Mouse (Mus musculus) heart, embryonic 15.5 days (tissue): ENCODE data around the gene Nat8f4. TPM values are rescaled to one million over a fixed set of nuclear protein-coding genes. Genes with fewer than 3 reads are reported as not detected.

Experiments used
- ATAC-seq: fragments of 200-750 bp; cut with Nextera tagmentation; replicated peaks from 2 replicates; pipeline ENCODE4 v1.8.0; 2017; ENCODE audit warnings: low read depth, moderate TSS enrichment; ENCODE audit not compliant: insufficient number of reproducible peaks, insufficient read depth, low FRiP score
- H3K27ac ChIP-seq: fragments of 300-500 bp; sonication (generic); 2 replicates; pipeline ENCODE4 v1.5.1; 2015; ENCODE audit warnings: mild to moderate bottlenecking, inconsistent platforms
- H3K27me3 ChIP-seq: fragments of 300-500 bp; sonication (generic); 2 replicates; pipeline ENCODE4 v1.6.1; 2015; ENCODE audit warnings: inconsistent platforms
- H3K36me3 ChIP-seq: fragments of 300-500 bp; sonication (generic); 2 replicates; pipeline ENCODE4 v1.6.1; 2015; ENCODE audit warnings: mild to moderate bottlenecking, inconsistent platforms
- H3K4me1 ChIP-seq: fragments of 300-500 bp; sonication (generic); replicated peaks from 2 replicates; pipeline ENCODE4 v1.6.1; 2015; ENCODE audit warnings: inconsistent platforms
- H3K4me2 ChIP-seq: fragments of 300-500 bp; sonication (generic); 2 replicates; pipeline ENCODE4 v1.6.1; 2015; ENCODE audit warnings: inconsistent platforms, mild to moderate bottlenecking, moderate library complexity
- H3K4me3 ChIP-seq: fragments of 300-500 bp; sonication (generic); 2 replicates; pipeline ENCODE4 v1.5.1; 2015; ENCODE audit warnings: mild to moderate bottlenecking, inconsistent platforms
- H3K9ac ChIP-seq: fragments of 300-500 bp; sonication (generic); 2 replicates; pipeline ENCODE4 v1.6.1; 2015; ENCODE audit warnings: mild to moderate bottlenecking, inconsistent platforms
- H3K9me3 ChIP-seq: fragments of 300-500 bp; sonication (generic); replicated peaks from 2 replicates; pipeline ENCODE4 v1.6.1; 2016; ENCODE audit warnings: inconsistent platforms
- WGBS: fragments of 180-500 bp; shearing (Covaris S2); methylation state at CpG from one replicate; pipeline ENCODE4 v1.1.7; 2015; ENCODE audit warnings: mixed read lengths; 5-methylcytosine and 5-hydroxymethylcytosine counted together
- polyA plus RNA-seq: library from polyadenylated mRNA; unstranded; fragments of >200 nt; fragmentation: Nextera tagmentation; extraction: Ambion mirVana; gene quantifications from 2 replicates; pipeline ENCODE4 v1.2.1, GENCODE M21; 2015

Gene Nat8f4
- polyA plus RNA-seq, 1 experiment from 2014 or later, result 2.0 TPM

DNA sequence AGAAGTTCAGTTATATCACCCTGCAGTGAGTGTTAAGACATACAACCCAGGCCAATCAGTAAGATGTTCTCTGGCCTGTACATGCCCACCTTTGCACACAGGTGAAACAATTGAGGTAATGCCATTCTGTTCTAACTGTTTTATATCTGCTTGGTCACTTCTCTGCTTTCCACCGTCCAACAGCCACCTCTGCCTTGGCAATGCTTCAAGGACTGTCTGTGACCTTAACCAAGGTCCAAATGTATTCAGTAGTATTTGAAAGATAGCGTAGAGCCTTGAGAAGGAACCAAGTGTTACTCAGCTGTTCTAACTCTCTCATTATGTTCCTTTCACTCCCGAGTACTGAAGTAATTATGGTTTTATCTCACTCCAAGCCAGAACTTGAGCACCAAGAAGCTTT lies 42.1 kb downstream of the Nat8f4 start:
- Histone ChIP-seq H3K27me3 (no peaks in the 10 kb centered on the region), H3K9ac (no peak overlapping the region), H3K36me3 (no peaks in the 10 kb centered on the region), H3K27ac (no peak overlapping the region), H3K4me3 (no peak overlapping the region), H3K9me3 (no peaks in the 10 kb centered on the region), H3K4me2 (no peak overlapping the region), H3K4me1 (no peaks in the 10 kb centered on the region)
- WGBS, result 64% methylated on average over 3 of the region's 3 CpGs
- no peak for ATAC-seq

DNA sequence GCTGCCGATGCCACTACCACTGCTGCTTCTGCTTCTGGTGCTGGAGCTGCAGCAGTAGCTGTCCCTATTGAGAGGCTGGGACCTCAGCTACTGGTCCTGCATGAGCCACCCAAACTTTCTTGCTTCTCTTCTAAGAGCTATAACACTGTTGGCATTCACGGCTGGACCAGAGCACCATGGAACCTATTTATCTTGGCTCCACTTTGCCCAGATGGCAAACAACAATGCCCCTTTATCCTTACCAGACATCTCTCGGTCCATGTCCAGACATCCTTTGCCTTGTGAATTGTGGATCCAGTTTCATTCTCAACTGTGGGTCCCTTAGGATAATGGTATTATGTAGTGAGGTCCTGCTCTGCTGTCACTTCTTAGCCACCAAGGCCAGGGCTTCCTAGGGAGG lies 43.4 kb downstream of the Nat8f4 start:
- no peaks in the 10 kb centered on the region for H3K27me3 ChIP-seq
- H3K4me3 ChIP-seq, result no peak overlapping the region
- 86% methylated on average over 3 of the region's 3 CpGs for WGBS
- no peaks in the 10 kb centered on the region for H3K9me3 ChIP-seq
- no peak overlapping the region for H3K27ac ChIP-seq
- ATAC-seq, result no peak
- no peaks in the 10 kb centered on the region for H3K36me3 ChIP-seq
- H3K4me1 ChIP-seq, result no peaks in the 10 kb centered on the region
- H3K9ac ChIP-seq, result no peak overlapping the region
- H3K4me2 ChIP-seq, result no peak overlapping the region

DNA sequence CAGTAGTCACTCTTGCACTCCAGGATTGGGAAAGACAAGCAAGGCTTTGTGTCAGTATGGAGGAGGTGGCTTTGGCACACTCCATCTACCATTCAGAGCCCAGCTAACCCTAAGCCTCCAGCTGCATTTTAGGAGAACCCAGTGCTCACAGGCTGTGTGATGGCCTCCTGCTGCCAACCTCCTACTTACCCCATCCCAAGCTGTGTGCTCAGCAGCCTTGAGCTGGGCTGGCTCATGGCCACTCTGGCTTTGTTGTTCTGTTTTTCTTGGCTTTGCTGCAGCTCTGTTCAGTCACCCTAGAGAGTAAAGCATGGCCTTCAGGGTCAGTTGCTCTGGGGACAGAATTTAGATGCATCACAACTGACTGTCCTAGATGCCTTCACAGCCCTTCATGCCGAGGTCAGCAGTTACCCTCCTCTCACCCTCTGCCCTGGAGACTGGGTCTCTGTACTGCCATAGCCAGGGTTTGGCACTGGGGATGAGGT lies 48.4 kb downstream of the Nat8f4 start:
- Histone ChIP-seq H3K9me3 (no peaks in the 10 kb centered on the region), H3K27ac (no peak overlapping the region), H3K4me2 (no peak overlapping the region), H3K27me3 (no peaks in the 10 kb centered on the region), H3K4me1 (no peaks in the 10 kb centered on the region), H3K9ac (no peak overlapping the region), H3K36me3 (no peaks in the 10 kb centered on the region), H3K4me3 (no peak overlapping the region)
- ATAC-seq, result 0 out of 2 replicates have a peak, but pooled peaks have one; percentile 43
- 39% methylated on average over 1 of the region's 1 CpGs for WGBS

DNA sequence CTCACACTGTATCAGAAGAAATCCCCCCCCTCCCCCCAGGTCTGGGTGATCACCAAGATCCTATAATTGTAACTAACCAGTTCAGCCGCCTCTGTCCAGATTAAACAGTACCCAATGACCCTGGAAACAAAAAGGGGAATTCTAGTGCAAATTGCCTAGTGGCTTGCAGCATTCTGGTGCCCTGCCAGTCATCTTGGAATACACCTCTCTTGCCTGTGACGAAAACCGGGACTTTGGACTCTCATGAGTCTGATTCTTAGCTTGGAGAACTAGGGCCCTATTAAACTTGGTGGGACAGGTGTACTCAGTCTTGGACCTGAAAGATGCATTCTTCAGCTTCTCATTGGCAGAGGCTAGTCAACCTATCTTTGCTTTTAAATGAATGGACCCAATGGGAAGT lies 51.2 kb downstream of the Nat8f4 start:
- no peak for ATAC-seq
- Histone ChIP-seq H3K36me3 (no peaks in the 10 kb centered on the region), H3K9ac (no peak overlapping the region), H3K4me3 (no peak overlapping the region), H3K27ac (no peak overlapping the region), H3K27me3 (no peaks in the 10 kb centered on the region), H3K4me2 (no peak overlapping the region), H3K4me1 (no peaks in the 10 kb centered on the region), H3K9me3 (no peaks in the 10 kb centered on the region)
- WGBS, result 75% methylated on average over 3 of the region's 3 CpGs

DNA sequence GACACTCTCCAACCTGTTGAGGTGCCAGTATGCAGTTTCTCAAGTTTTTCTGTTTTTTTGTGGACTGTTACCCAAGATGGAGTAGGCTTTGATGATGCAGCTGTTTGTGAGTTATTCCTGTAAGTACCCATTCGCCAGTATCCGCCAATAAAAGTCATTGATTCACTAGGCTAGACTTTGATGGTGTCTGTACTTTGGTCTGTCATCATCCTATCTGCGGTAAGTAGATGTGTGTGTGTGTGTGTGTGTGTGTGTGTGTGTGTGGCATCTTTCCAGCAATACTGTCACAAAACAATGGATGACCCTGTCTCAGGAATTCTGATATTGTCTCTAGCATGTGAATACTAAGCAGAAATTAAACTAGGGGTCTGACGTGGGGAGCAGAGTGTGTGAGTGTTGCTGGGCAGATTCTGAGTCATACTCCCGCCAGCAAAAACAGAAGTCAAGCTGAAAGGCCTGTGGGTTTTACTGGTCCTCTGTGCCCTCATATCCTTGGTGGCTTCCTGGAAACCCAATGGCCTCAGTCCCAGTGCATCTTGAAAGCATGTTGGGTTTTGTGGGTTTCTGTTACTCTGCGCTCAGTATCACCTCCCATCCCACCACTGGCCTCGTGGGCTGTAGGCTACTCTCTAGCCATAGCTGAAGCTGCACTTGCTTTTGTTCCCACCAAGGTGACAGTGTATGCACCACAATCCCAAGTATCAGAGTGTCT lies 53.5 kb downstream of the Nat8f4 start:
- no peak for ATAC-seq
- 83% methylated on average over 7 of the region's 7 CpGs for WGBS
- Histone ChIP-seq H3K36me3 (no peaks in the 10 kb centered on the region), H3K4me2 (no peak overlapping the region), H3K9me3 (no peaks in the 10 kb centered on the region), H3K4me3 (no peak overlapping the region), H3K27ac (no peak overlapping the region), H3K4me1 (no peaks in the 10 kb centered on the region), H3K9ac (no peak overlapping the region), H3K27me3 (no peaks in the 10 kb centered on the region)

DNA sequence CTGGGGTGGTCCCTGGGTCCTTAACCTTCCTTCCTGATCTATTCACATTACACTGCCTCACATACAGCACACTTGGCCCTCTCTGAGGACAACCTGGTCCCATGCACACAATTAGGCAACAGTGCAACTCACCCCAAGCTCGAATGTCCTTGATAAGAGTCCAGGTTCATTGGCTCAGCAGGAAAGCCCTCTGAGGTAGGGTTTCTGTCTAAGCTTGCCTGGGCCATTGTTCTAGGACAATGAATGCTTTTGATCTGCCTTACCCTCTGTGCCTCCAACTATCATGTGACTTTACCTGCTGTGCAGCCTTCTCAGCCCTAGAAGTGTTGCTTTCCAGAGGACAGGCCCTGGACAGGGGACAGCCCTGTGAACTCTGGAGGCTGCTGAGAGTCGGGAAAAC lies 55.4 kb downstream of the Nat8f4 start:
- 33% methylated on average over 2 of the region's 2 CpGs for WGBS
- Histone ChIP-seq H3K9me3 (no peaks in the 10 kb centered on the region), H3K9ac (no peak overlapping the region), H3K27ac (no peak overlapping the region), H3K36me3 (no peaks in the 10 kb centered on the region), H3K4me3 (no peak overlapping the region), H3K4me1 (no peaks in the 10 kb centered on the region), H3K27me3 (no peaks in the 10 kb centered on the region), H3K4me2 (no peak overlapping the region)
- no peak for ATAC-seq

Other genes starting within 250 kb of the Nat8f4 start
- not detected in 2 replicates for gene Nat8f7, start 191.7 kb downstream of the Nat8f4 start, polyA plus RNA-seq
- not detected in 2 replicates for gene Nat8f3, start 139.1 kb downstream of the Nat8f4 start, polyA plus RNA-seq
- not detected in 2 replicates for gene Nat8f6, start 83.9 kb downstream of the Nat8f4 start, polyA plus RNA-seq
- not detected in 2 replicates for gene Nat8f5, start 83.9 kb downstream of the Nat8f4 start, polyA plus RNA-seq
- not detected in 2 replicates for gene Nat8, start 72.8 kb downstream of the Nat8f4 start, polyA plus RNA-seq
- not detected in 2 replicates for gene Nat8f2, start 35.7 kb downstream of the Nat8f4 start, polyA plus RNA-seq
- gene Tprkb, start 7.0 kb upstream of the Nat8f4 start, polyA plus RNA-seq, result 20.7 and 23.3 TPM in 2 replicates
- 4.0 and 6.2 TPM in 2 replicates for gene Nat8f1, start 10.8 kb upstream of the Nat8f4 start, polyA plus RNA-seq
- 36.9 and 37.6 TPM in 2 replicates for gene Dusp11, start 56.8 kb upstream of the Nat8f4 start, polyA plus RNA-seq
- gene Figla, start 111.3 kb upstream of the Nat8f4 start, polyA plus RNA-seq, result not detected in 2 replicates
- gene Add2, start 123.8 kb upstream of the Nat8f4 start, polyA plus RNA-seq, result 1.6 and 5.0 TPM in 2 replicates